Mouse (Mus musculus) olfactory bulb, adult 2 months (tissue): ENCODE results near the gene Galnt14. TPM values are rescaled to one million over a fixed set of nuclear protein-coding genes. Genes with fewer than 3 reads are reported as not detected.

Experiments
- H3K27ac ChIP-seq: fragments of 200-500 bp; 2 replicates; pipeline ENCODE4 v1.5.1; 2012; ENCODE audit warnings: low read depth, low read length; ENCODE audit not compliant: insufficient read depth
- H3K4me1 ChIP-seq: fragments of 200-500 bp; 2 replicates; pipeline ENCODE4 v1.6.1; 2012; ENCODE audit warnings: low read length; ENCODE audit not compliant: control insufficient read depth, insufficient read depth
- H3K4me3 ChIP-seq: fragments of 200-500 bp; 2 replicates; pipeline ENCODE4 v1.5.1; 2012; ENCODE audit warnings: mild to moderate bottlenecking, low read depth, low read length, moderate library complexity; ENCODE audit not compliant: insufficient read depth
- CTCF ChIP-seq: fragments of 200-500 bp; IDR thresholded peaks from 2 replicates; pipeline ENCODE4 v1.5.1; 2012; ENCODE audit warnings: low read depth, mild to moderate bottlenecking, low read length, moderate library complexity; ENCODE audit not compliant: insufficient read depth
- POLR2A ChIP-seq: fragments of 200-500 bp; IDR thresholded peaks from 2 replicates; pipeline ENCODE4 v1.6.1; 2012; ENCODE audit warnings: mild to moderate bottlenecking, low read depth, low read length, moderate library complexity; ENCODE audit not compliant: insufficient read depth
- WGBS: fragments of 180-500 bp; shearing (Covaris S2); methylation state at CpG from one replicate; pipeline ENCODE4 v1.1.7; 2018; 5-methylcytosine and 5-hydroxymethylcytosine counted together
- polyA plus RNA-seq: library from polyadenylated mRNA; stranded (reverse); fragments of >200 nt; gene quantifications from 2 replicates; pipeline ENCODE4 v1.2.4, GENCODE M21; 2012; ENCODE audit warnings: low replicate concordance; ENCODE audit not compliant: missing spikeins, insufficient read depth, insufficient read length

Gene Galnt14
- polyA plus RNA-seq, result not detected in 2 replicates

DNA sequence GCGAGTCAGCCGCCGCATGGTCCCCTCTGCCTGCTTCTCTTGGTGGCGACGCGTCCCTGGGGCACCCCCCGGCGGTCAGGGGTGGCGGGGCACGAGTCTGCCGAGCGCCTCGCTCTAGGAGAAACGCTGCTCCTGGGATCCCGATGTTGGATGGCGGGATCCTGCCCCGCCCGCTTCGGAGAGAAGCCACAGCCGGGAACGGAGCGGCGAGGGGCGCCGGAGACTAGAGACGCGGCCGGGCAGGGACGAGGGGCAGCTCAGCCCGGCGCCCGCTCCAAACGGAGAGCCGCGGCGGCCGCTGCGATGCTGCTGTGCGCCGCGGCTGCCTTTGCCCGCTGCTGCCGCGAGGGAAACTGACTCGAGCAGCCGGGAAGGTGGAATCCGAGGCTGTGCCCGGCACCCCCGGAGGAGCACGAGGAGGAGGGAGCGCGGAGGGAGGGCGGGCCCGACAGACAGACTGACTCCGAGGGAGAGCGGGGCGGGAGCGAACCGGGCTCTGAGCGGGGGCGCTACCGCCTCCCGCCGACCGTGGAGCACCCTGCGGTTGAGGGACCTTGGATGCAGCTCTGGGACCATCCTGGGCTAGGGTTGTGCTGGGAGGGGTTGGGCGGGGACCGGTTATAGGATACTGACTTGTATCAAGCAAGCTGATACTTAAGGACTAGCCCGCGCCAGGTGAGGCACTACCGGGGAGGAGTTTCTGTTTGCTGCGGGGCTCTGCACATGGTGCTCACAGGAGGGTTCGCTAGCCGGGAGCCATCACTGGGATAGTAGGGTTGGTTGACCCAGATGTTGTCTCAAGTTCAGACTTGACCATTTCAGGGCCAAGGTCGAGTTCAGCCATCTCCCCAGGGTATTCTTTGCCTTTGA is at the start of gene Galnt14:
Gene Galnt14 (minus strand): TSS at position 412 of the 870 bp plus-strand sequence.
- WGBS, result 2% methylated on average over 75 of the region's 75 CpGs
- Histone ChIP-seq H3K4me1 (peaks cover 22% of the 10 kb centered on the region), H3K4me3 (peak within 1 kb of the TSS; percentile 64), H3K27ac (no peak within 1 kb of the TSS)
- no peak for TF ChIP-seq POLR2A
- TF ChIP-seq CTCF, result peak; percentile 27; the same call in 1 of the 2 replicates

DNA sequence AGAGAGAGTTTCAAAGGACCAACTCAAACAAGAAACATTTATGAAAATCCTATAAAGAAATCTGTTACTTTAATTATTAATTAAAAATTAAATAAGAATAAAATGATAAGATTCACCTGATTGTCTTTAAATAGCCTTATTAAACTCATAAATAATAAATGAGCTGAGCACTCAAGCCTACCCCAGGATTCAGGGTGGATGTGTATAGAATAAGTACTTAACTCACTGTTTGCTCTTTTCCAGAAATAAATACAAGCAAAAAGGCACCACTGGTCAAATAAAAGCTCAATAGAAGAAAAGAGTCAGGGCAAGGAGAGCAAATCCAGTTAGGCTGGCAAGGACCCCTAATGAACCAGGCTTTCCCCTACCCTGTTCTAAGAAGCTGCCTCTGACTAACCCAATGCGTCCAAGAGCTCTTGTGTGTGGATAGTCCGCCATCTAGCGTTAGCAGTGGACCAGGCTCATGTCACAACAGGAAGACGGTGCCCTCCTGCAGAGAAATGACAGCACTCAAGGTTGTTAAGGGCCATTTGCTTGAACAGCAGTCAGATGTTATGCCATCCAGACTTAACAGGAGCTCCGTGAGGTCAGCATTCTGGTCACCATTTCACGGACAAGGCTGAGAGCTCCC is 33.5 kb upstream of the Galnt14 start:
- Histone ChIP-seq H3K27ac (no peak overlapping the region), H3K4me3 (no peak overlapping the region), H3K4me1 (no peaks in the 10 kb centered on the region)
- 10% methylated on average over 6 of the region's 6 CpGs for WGBS
- TF ChIP-seq POLR2A (no peak), CTCF (peak; percentile 75)

- Histone ChIP-seq H3K4me3 (no peak overlapping the region), H3K27ac (no peak overlapping the region), H3K4me1 (no peaks in the 10 kb centered on the region)
- 51% methylated on average over 8 of the region's 8 CpGs for WGBS
- TF ChIP-seq POLR2A (no peak), CTCF (no peak)
These were observed 13.8 kb upstream of the Galnt14 start for GRCm38 (mm10) chr17:73723885-73724682.

DNA sequence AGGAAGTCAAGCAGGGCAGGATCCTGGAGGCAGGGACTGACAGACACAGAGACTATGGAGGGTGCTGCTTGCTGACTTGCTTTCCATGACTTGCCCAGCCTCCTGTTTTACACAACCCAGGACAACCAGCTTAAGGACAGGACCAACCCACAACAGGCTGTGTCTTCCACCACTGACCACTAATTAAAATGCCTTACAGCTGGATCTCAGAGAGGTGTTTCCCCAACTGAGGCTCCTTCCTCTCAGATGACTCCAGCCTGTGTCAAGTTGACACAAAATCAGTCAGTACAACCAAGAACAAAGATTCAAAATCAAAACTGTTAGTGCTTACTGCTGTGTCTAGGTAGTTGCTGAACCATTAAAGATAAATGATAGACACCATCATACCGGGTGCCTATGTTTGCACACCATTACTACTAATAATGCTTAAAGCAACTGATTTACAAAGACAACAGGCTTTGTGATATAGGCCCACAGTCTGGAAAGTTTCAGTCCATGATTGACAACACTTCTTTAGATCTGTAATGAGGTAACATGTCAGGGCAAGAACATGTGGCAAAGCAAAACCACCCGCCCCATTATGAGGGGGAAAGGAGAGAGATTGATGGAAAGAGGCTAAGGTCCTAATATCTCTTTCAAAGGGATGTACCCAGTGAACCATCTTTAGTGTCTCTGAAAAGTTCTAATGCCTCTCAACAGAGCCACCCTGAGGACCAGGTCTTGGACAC is 8.9 kb upstream of the Galnt14 start:
- no peak overlapping the region for H3K4me3 ChIP-seq
- 91% methylated on average over 2 of the region's 2 CpGs for WGBS

DNA sequence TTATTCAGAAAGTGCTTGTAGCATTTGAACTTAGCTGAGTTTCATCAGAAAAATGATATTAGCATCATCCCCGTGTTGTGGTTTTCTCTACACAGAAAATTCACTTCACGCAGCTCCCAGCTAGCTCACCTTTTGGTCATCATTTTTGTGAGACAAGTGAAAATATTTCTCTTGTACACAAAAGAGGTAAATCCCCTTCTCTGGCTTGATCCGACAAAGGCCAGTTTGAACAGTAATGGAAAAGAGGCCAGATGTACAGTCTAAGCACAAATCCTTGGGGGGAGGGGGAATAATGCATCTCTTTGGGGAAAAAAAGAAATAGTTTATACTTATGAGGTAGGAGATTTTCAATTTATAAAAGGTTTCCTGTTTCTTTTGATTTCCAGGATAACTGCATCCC is 6.4 kb upstream of the Galnt14 start:
- Histone ChIP-seq H3K4me3 (no peak overlapping the region), H3K4me1 (peaks cover 5% of the 10 kb centered on the region), H3K27ac (no peak overlapping the region)
- WGBS, result 91% methylated on average over 3 of the region's 3 CpGs
- no peak for TF ChIP-seq POLR2A
- TF ChIP-seq CTCF, result no peak

More for the DNA sequence above, 8.9 kb upstream of the Galnt14 start:
- TF ChIP-seq CTCF (no peak), POLR2A (no peak)
- Histone ChIP-seq H3K27ac (no peak overlapping the region), H3K4me1 (no peaks in the 10 kb centered on the region)

DNA sequence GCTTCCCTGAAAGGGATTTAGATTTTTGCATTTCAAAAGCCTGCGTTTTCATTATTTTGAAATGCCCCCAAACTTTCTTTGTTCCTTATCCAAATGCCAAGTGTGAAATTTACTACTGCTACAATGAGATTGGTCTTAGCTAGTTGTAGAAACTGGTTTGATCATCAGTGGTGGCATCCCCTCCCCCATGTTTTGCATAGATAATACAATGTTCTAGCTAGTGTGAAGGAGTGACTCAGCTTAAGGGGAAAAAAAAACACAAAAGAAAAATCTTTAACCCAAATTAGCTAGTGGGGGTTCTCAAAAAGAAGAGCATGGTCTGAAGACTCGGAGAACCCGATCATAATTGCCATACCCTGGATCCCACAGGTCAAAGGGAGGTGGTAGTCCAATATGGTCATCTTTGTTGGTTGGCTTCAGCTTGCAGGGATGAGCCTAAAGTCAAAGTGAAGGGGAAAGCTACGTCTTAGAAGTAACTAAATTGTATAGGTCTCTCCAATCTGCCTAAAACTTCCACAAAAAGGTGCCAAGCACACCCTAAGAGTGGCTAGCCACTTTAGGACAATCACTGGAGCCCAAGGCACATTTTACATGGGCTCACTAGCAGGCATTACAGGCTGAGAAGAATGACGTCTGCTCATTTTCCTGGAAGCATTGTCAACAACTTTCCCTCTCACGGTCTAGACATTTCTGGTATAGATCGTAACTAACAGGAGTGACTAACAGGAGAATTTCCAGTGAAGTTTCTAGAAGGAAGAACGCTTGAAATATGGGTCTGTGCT is 4.4 kb upstream of the Galnt14 start:
- WGBS, result 73% methylated on average over 8 of the region's 8 CpGs

GRCm38 (mm10) chr17:73713347-73713746 is 3.1 kb upstream of the Galnt14 start:
- Histone ChIP-seq H3K4me1 (peaks cover 21% of the 10 kb centered on the region), H3K4me3 (no peak overlapping the region), H3K27ac (no peak overlapping the region)
- 53% methylated on average over 11 of the region's 11 CpGs for WGBS
- TF ChIP-seq CTCF (no peak), POLR2A (no peak)

More for the DNA sequence above, 4.4 kb upstream of the Galnt14 start:
- Histone ChIP-seq H3K4me1 (peaks cover 12% of the 10 kb centered on the region), H3K27ac (no peak overlapping the region), H3K4me3 (no peak overlapping the region)
- no peak for TF ChIP-seq CTCF
